Mouse (Mus musculus): ENCODE measurements at regions not wholly inside any gene's neighbourhood (a gene's known extent, or its start where the extent isn't known, plus 50 kb on each side); places are given as distances from the start of the nearest gene placed in this dataset.

DNA sequence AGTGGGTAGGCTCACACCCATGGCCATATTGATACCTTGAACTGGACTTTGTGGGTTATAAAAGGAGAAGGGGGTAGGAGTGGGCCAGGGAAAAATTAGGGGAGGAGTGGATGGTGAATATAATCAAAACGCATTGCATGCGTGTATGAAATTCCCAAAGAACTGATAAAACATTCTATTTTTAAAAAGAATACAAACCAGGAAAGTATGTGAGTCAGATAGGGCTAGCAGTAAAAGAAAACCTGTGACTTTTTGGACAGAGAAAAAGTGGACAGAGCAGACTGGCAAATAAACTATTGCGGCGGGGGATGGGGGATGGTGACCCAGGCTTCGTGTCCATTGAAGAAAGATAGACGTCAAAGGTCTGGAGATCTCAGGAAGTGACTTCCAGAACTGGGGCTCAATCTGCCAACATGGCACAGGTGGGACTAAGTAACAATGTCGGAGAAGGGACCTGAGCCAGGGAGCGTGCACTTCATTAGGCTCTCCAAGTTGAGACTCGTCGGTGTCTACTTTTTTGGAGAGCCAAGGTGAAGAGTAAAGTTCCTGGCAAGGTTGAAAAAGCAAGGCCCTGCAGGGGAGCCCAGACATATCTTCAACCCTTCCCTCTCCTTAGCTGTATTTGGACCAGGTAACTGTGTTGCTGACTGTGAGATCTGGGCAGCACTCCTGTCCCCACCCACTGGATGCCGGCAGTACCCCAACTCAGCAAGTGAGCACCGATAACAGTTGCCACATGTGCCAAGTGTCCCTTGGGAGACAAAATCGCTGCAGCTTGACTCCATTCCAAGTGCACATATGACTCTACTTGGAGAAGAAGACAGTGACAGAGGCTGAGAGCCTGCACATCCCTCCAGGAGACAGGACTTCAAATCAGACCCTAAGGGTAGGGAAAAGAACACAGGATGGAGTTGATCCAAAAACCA lies 103.1 kb upstream of the Nfe2l3 start:
- TF ChIP-seq POLR2A (IDR thresholded peaks at IDR 0.05; ENCODE audit: low read depth, low read length) (no peak), CTCF (conservative IDR thresholded peaks at IDR 0.05; ENCODE audit: insufficient read depth, insufficient read length, low read depth, low read length) (no peak)

All from kidney, adult 2 months (tissue).